Comparison of ENCODE assay signal across 8 mouse cellular contexts in the genomic region with DNA sequence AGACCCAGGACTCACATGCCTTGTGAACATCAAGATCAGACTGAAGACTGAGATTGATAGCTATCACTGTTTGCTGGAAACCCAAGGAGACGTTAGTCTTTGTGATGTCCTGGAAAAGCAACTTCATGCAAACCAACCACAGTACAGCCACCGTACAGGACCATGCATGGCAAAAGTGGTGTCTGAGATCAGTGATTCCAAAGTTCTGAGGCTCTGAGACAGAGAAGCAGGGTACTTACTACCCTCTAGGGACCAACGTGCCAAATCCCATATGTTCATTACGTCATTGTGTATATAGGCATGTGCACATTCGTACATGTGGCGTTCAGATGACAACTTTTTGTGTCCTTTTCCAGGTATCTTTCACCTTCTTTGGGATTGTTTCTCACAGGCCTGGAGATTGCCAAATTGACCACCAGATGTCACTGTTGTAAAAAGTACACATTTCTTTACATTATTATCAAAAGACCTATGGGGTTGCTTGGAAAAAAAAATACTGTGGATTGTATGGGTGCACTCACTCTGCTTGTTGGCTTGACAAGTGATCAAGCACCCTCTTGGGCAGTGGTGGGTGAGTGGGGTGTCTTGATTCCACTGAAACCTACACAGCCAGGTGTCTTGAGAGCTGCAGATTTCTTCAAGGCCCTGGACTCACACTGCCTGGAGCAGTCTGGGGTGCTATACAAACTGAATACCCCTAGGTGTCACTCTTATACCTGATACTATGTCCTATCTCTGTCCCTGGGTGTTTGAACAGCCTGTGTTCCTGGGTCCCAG. TPM values are rescaled to one million over a fixed set of nuclear protein-coding genes. Genes with fewer than 3 reads are reported as not detected.
A peak's percentile ranks its signal among the peaks of the same experiment; 100 is the strongest.
DNase-seq lines count a peak whose midpoint lies in the region; ATAC-seq and TF ChIP-seq lines count a peak whose summit lies in the region.

No protein-coding gene starts in this region.

- peak; percentile 29; the same call in 1 of the 2 replicates for TF ChIP-seq CTCF in gastrocnemius, adult 2 months (IDR thresholded peaks at IDR 0.05)

- H3K27ac ChIP-seq in gastrocnemius, adult 2 months = no peak overlapping the region

- intact Hi-C loops in gastrocnemius, adult 2 months (cut with DNase I) = no loop called here

- no peak for DNase-seq in gastrocnemius, adult 2 months
- DNase-seq in gastrocnemius, postnatal 4 days (ENCODE audit: low spot score in 2 of 2) = no peak
- DNase-seq in 416B (ENCODE audit: low read depth) = peak; percentile 80
- DNase-seq in c-Kit-positive CD71-negative TER-119-negative erythroid progenitor cells, embryonic 14.5 days (ENCODE audit: low read depth) = peak; percentile 23
- DNase-seq in frontal cortex, postnatal 10 days (ENCODE audit: low spot score in 2 of 2) = peak; percentile 11 to 17
- peak; percentile 20 to 22 for DNase-seq in kidney, postnatal 36 days
- no peak for DNase-seq in right cerebral cortex, postnatal 25 days

- no peak overlapping the region for H3K4me3 ChIP-seq in gastrocnemius, adult 2 months

- ATAC-seq in neutrophil, adult 5-6 weeks (ENCODE audit: extremely low read depth, insufficient number of reproducible peaks, low FRiP score, poor library complexity, severe bottlenecking) = peak; percentile 35; the same call in 1 of the 2 replicates

RNA-seq across cellular contexts. Expression of a gene that starts 17.8 kb away (rescaled TPM):
- not detected for total RNA-seq in gastrocnemius, adult 2 months (2021)
- total RNA-seq in gastrocnemius, postnatal 4 days (2021) = not detected
- total RNA-seq in neutrophil, adult 5-6 weeks (2017) = not detected in 2 replicates

RNA-seq across cellular contexts. Expression of a gene that starts 27.8 kb away (rescaled TPM):
- total RNA-seq in gastrocnemius, adult 2 months (2021) = not detected
- total RNA-seq in gastrocnemius, postnatal 4 days (2021) = not detected
- not detected in 2 replicates for total RNA-seq in neutrophil, adult 5-6 weeks (2017)

RNA-seq across cellular contexts. Expression of a gene that starts 31.4 kb away (rescaled TPM):
- not detected for total RNA-seq in gastrocnemius, adult 2 months (2021)
- total RNA-seq in gastrocnemius, postnatal 4 days (2021) = not detected
- not detected in 2 replicates for total RNA-seq in neutrophil, adult 5-6 weeks (2017)

Comparison
In these comparisons a context has a peak if more than half of its experiments do, and no peak if none do; other contexts are left out.
1. DNase-seq: peak in 416B (single experiment), c-Kit-positive CD71-negative TER-119-negative erythroid progenitor cells, embryonic 14.5 days (single experiment), frontal cortex, postnatal 10 days (2 of 2) and kidney, postnatal 36 days (2 of 2); none in gastrocnemius, adult 2 months (single experiment), gastrocnemius, postnatal 4 days (0 of 2) and right cerebral cortex, postnatal 25 days (single experiment).